Mouse (Mus musculus) layer of hippocampus, adult 18-20 months (tissue): ENCODE results near the gene Cryab. TPM values are rescaled to one million over a fixed set of nuclear protein-coding genes. Genes with fewer than 3 reads are reported as not detected.
A peak's percentile ranks its signal among the peaks of the same experiment; 100 is the strongest.

ENCODE experiments used
- DNase-seq, 2 experiments: peaks; one replicate each; pipeline ENCODE4 v3.0.0; 2022; ENCODE audit warnings: low spot score in 2 of 2
- total RNA-seq, 2 experiments: library from RNA; stranded (reverse); gene quantifications; 2 replicates each; pipeline ENCODE4 v1.2.3; 2021

Gene Cryab
- total RNA-seq, 2 experiments from 2014 or later = 171 to 201 TPM

DNA sequence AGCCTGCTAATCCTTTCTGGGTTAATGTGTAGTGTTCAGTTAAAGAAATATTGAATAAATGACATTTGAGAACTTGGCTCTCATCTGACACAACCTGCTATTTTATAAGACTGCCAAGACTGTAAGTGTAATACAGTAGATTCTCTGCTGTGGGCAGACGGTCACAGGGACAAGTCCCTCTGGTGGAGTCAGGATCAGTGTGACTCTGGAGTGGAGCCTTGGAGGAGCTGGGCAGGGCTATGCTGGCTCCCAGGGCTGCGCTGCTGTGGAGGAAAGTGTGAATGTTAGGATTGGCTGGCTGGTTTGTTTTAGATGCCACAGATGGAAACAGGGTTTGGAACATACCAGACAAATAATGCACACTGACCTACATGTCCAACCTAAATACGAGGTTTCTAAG is 44.1 kb downstream of the Cryab start:
- DNase-seq = no peak

GRCm38 (mm10) chr9:50796776-50797175 is 45.7 kb downstream of the Cryab start:
- no peak for DNase-seq

DNA sequence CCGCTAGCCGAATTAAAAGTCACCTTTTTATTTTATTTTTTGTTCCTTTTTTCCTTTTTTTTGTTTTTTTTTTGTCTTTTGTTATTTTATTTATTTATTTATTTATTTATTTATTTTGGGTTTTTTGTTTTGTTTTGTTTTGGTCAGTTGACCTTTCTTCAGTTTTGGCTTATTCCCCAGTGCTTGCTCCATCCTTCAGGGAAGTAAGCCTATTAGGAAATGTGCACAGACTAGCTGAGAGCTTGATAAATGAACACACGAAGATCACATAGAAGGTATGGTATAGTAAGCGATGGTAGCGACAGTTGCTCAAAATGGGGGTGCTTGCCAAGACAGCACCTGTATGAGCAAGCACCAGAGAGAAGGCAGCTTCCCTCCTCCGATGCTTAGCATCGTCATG is 46.5 kb downstream of the Cryab start:
- no peak for DNase-seq

DNA sequence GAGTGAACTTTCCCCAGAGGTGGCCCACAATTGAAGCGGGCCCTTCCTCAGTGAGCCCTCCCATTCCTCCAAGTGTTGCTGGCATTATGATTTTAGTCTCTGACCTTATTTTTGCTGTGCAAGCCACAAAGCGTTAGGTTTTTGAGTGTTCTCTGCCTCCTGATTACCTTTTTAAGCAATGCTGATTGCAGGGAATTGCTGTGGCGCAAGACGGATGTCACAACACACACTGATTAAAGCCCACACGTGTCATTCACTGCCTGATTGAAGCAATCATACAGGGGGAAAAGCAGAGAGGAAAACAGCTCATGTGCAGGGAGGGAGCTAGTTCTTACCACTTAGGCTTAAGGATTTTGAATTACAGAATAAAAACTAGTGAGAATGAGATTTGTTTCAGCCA is 47.2 kb downstream of the Cryab start:
- DNase-seq = no peak

DNA sequence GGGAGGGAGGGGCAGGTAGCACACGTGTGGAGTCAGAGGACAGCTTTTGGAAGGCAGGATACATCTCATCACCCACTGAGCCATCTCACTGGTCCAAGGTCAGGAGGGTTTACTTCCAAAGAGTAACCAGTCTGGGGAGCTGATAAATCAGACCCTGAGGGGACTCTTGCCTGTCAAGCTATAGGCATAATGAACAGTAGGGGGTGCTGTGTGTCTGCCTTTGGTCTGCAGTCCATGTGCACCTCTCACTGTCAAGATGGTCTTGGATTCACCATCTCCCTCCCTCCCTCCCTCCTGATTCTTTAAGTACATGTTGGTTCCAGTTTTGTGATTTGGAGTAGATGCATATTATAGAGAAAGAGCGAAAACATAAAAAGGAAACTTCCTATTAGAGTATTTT is 49.9 kb downstream of the Cryab start:
- DNase-seq = peak in 1 of 2 experiments; percentile 51

GRCm38 (mm10) chr9:50803055-50803671 is 52.0 kb downstream of the Cryab start:
- no peak for DNase-seq

Other genes with a start within 250 kb of the Cryab start
- gene Pts, start 222.6 kb upstream of the Cryab start, total RNA-seq = 10 to 100 TPM; 30.7 to 36.7 TPM
- gene Il18, start 196.5 kb upstream of the Cryab start, total RNA-seq = 10 to 100 TPM; 25.1 to 27.9 TPM
- gene Bco2, start 196.1 kb upstream of the Cryab start, total RNA-seq = 1 to 10 TPM; 4.0 to 4.1 TPM
- gene Tex12, start 190.0 kb upstream of the Cryab start, total RNA-seq = not detected
- gene Sdhd, start 147.5 kb upstream of the Cryab start, total RNA-seq = 100 to 1,000 TPM; 118 to 124 TPM
- gene Timm8b, start 147.4 kb upstream of the Cryab start, total RNA-seq = 100 to 1,000 TPM; 212 to 222 TPM
- 1 to 10 TPM; 2.3 to 2.8 TPM for gene Pih1d2, start 134.0 kb upstream of the Cryab start, total RNA-seq
- gene Nkapd1, start 133.9 kb upstream of the Cryab start, total RNA-seq = 10 to 100 TPM; 18.3 to 19.5 TPM
- gene Dlat, start 91.5 kb upstream of the Cryab start, total RNA-seq = 100 to 1,000 TPM; 122 to 124 TPM
- 10 to 100 TPM; 77.1 to 84.1 TPM for gene Dixdc1, start 11.8 kb upstream of the Cryab start, total RNA-seq
- 1 to 10 TPM; 1.2 to 1.5 TPM for gene 2310030G06Rik, start 4.8 kb upstream of the Cryab start, total RNA-seq
- gene Hspb2, start 1.0 kb downstream of the Cryab start, total RNA-seq = 1 to 10 TPM in 1 of 2 experiments, under 1 TPM in 1; 0.67 to 1.9 TPM
- 1 to 10 TPM; 5.2 to 5.9 TPM for gene Fdxacb1, start 16.9 kb downstream of the Cryab start, total RNA-seq
- gene Alg9, start 23.7 kb downstream of the Cryab start, total RNA-seq = 10 to 100 TPM; 27.3 to 28.0 TPM
- 10 to 100 TPM; 27.4 to 32.7 TPM for gene 1110032A03Rik, start 24.2 kb downstream of the Cryab start, total RNA-seq
- gene Ppp2r1b, start 94.0 kb downstream of the Cryab start, total RNA-seq = 10 to 100 TPM; 17.4 to 17.7 TPM